Mouse (Mus musculus): Measurements from ENCODE around the gene Amd1. TPM values are rescaled to one million over a fixed set of nuclear protein-coding genes. Genes with fewer than 3 reads are reported as not detected.

Gene Amd1
- total RNA-seq (2021) = 10 to 100 TPM; 67.2 to 80.9 TPM

- DNase-seq (ENCODE audit: extremely low spot score in 1 of 2, low spot score in 1 of 2) = peak; percentile 100
These were observed at the start of gene Amd1 for GRCm38 (mm10) chr10:40302140-40302985. Amd1 (minus strand) TSS chr10:40302186.

GRCm38 (mm10) chr10:40351156-40351555 lies 49.2 kb upstream of the Amd1 start:
- DNase-seq (ENCODE audit: extremely low spot score in 1 of 2, low spot score in 1 of 2) = no peak

- DNase-seq (ENCODE audit: extremely low spot score in 1 of 2, low spot score in 1 of 2) = no peak
These were observed 48.4 kb upstream of the Amd1 start for GRCm38 (mm10) chr10:40350245-40350932.

- peak in 1 of 2 experiments; percentile 40 for DNase-seq (ENCODE audit: extremely low spot score in 1 of 2, low spot score in 1 of 2)
These were observed 47.7 kb upstream of the Amd1 start for GRCm38 (mm10) chr10:40349631-40350177.

GRCm38 (mm10) chr10:40348566-40349536 lies 46.9 kb upstream of the Amd1 start:
- DNase-seq (ENCODE audit: extremely low spot score in 1 of 2, low spot score in 1 of 2) = peak; percentile 78 to 86

GRCm38 (mm10) chr10:40347461-40347954 lies 45.5 kb upstream of the Amd1 start:
- no peak for DNase-seq (ENCODE audit: extremely low spot score in 1 of 2, low spot score in 1 of 2)

GRCm38 (mm10) chr10:40346776-40347403 lies 44.9 kb upstream of the Amd1 start:
- DNase-seq (ENCODE audit: extremely low spot score in 1 of 2, low spot score in 1 of 2) = no peak

- DNase-seq (ENCODE audit: extremely low spot score in 1 of 2, low spot score in 1 of 2) = no peak
These were observed 40.0 kb upstream of the Amd1 start for GRCm38 (mm10) chr10:40342036-40342435.

- no peak for DNase-seq (ENCODE audit: extremely low spot score in 1 of 2, low spot score in 1 of 2)
These were observed 37.5 kb upstream of the Amd1 start, which contains the start of gene Cdk19 for GRCm38 (mm10) chr10:40339351-40339964. Cdk19 (plus strand) TSS chr10:40339564.

GRCm38 (mm10) chr10:40332864-40333263 lies 30.9 kb upstream of the Amd1 start:
- no peak for DNase-seq (ENCODE audit: extremely low spot score in 1 of 2, low spot score in 1 of 2)

GRCm38 (mm10) chr10:40330262-40330661 lies 28.3 kb upstream of the Amd1 start:
- DNase-seq (ENCODE audit: extremely low spot score in 1 of 2, low spot score in 1 of 2) = no peak

- DNase-seq (ENCODE audit: extremely low spot score in 1 of 2, low spot score in 1 of 2) = no peak
These were observed 26.1 kb upstream of the Amd1 start for GRCm38 (mm10) chr10:40328004-40328551.

- DNase-seq (ENCODE audit: extremely low spot score in 1 of 2, low spot score in 1 of 2) = no peak
These were observed 18.3 kb upstream of the Amd1 start for GRCm38 (mm10) chr10:40320306-40320705.

- no peak for DNase-seq (ENCODE audit: extremely low spot score in 1 of 2, low spot score in 1 of 2)
These were observed 15.0 kb upstream of the Amd1 start for GRCm38 (mm10) chr10:40316841-40317585.

GRCm38 (mm10) chr10:40312781-40313180 lies 10.8 kb upstream of the Amd1 start:
- no peak for DNase-seq (ENCODE audit: extremely low spot score in 1 of 2, low spot score in 1 of 2)

- DNase-seq (ENCODE audit: extremely low spot score in 1 of 2, low spot score in 1 of 2) = no peak
These were observed 8.1 kb upstream of the Amd1 start for GRCm38 (mm10) chr10:40309884-40310635.

- no peak for DNase-seq (ENCODE audit: extremely low spot score in 1 of 2, low spot score in 1 of 2)
These were observed 6.0 kb upstream of the Amd1 start for GRCm38 (mm10) chr10:40307826-40308583.

Measured in layer of hippocampus, postnatal 25 days (tissue).